ENCODE assay signal across 21 mouse cellular contexts in genomic region chr7:102263020-102263419, GRCm38 (mm10). TPM values are rescaled to one million over a fixed set of nuclear protein-coding genes. Genes with fewer than 3 reads are reported as not detected.
DNase-seq lines count a peak whose midpoint lies in the region; ATAC-seq and TF ChIP-seq lines count a peak whose summit lies in the region.
"Had no signal": no experiment of that assay in that cellular context is flagged by ENCODE, and none has a peak within 500 bp of the region (broad histone marks: within the 10 kb centered on the region; RNA-seq: fewer than 3 reads in every experiment).

No protein-coding gene starts in this region.

- no peaks in the 10 kb centered on the region for H3K4me1 ChIP-seq in lung, postnatal 0 days (ENCODE audit: insufficient read depth, low read depth, low read length)
- peaks cover 2% of the 10 kb centered on the region for H3K4me1 ChIP-seq in bone marrow, adult 2 months (ENCODE audit: control insufficient read depth, insufficient read depth, low read length)

- no peak for TF ChIP-seq POLR2A in bone marrow, adult 2 months (IDR thresholded peaks at IDR 0.05; ENCODE audit: borderline replicate concordance, control insufficient read depth, low read depth, low read length)

- WGBS in lung, postnatal 0 days: 89% methylated on average over 2 of the region's 2 CpGs
- 92% methylated on average over 2 of the region's 2 CpGs for WGBS in bone marrow, adult 2 months

- intact Hi-C loops in heart, postnatal 36 days (cut with DNase I): loop anchor here (10.0 kb wide), 1 partner anchor 302 kb away; the partner anchor contains the start of gene Trim21

- H3K9me3 ChIP-seq in lung, postnatal 0 days (ENCODE audit: low read length): no peaks in the 10 kb centered on the region
- H3K9me3 ChIP-seq: embryonic facial prominence, embryonic 10.5 days; heart, embryonic 13.5 days; hindbrain, embryonic 12.5 days had no signal

- no peak overlapping the region for H3K4me2 ChIP-seq in lung, postnatal 0 days (replicated peaks; ENCODE audit: low read depth, low read length)
- H3K4me2 ChIP-seq: heart, embryonic 13.5 days; hindbrain, embryonic 12.5 days had no signal

- H3K27me3 ChIP-seq in lung, postnatal 0 days (replicated peaks; ENCODE audit: insufficient read depth, low read length): no peaks in the 10 kb centered on the region
- H3K27me3 ChIP-seq: Patski had no signal

- no peak overlapping the region for H3K4me3 ChIP-seq in lung, postnatal 0 days (ENCODE audit: low read depth, low read length)
- no peak overlapping the region for H3K4me3 ChIP-seq in bone marrow, adult 2 months (replicated peaks; ENCODE audit: control insufficient read depth, low read depth, low read length)
- H3K4me3 ChIP-seq: embryonic facial prominence, embryonic 10.5 days; gastrocnemius, adult 2 months; heart, embryonic 13.5 days; hindbrain, embryonic 12.5 days had no signal

- H3K27ac ChIP-seq in lung, postnatal 0 days (ENCODE audit: low read length): no peak overlapping the region
- H3K27ac ChIP-seq in bone marrow, adult 2 months (ENCODE audit: control insufficient read depth, insufficient read depth, low read depth, low read length, poor library complexity): no peak overlapping the region
- H3K27ac ChIP-seq: embryonic facial prominence, embryonic 10.5 days; gastrocnemius, adult 2 months; heart, embryonic 13.5 days; hindbrain, embryonic 12.5 days; hindbrain, postnatal 0 days had no signal

- no peak for TF ChIP-seq EP300 in lung, postnatal 0 days (IDR thresholded peaks at IDR 0.05)

- 0 out of 2 replicates have a peak, but pooled peaks have one; percentile 6 for TF ChIP-seq CTCF in lung, postnatal 0 days (IDR thresholded peaks at IDR 0.05)
- peak; percentile 34; the same call in 1 of the 2 replicates for TF ChIP-seq CTCF in bone marrow, adult 2 months (IDR thresholded peaks at IDR 0.05; ENCODE audit: control insufficient read depth, insufficient read depth, low read length)

- ATAC-seq in lung, postnatal 0 days: no peak
- ATAC-seq: forebrain, embryonic 14.5 days; hindbrain, postnatal 0 days; Patski had no signal

- H3K36me3 ChIP-seq in lung, postnatal 0 days (ENCODE audit: insufficient read depth, low read length): no peaks in the 10 kb centered on the region
- H3K36me3 ChIP-seq: embryonic facial prominence, embryonic 10.5 days; heart, embryonic 13.5 days; hindbrain, embryonic 12.5 days had no signal

- peak; percentile 65 for DNase-seq in heart, adult 11 months
- DNase-seq in heart, postnatal 36 days: no peak
- DNase-seq in lung, postnatal 0 days (ENCODE audit: low spot score): no peak
- no peak for DNase-seq in lung, postnatal 10 days
- peak; percentile 34 for DNase-seq in ES-CJ7 (ENCODE audit: low read depth, low spot score)
- no peak for DNase-seq in neural tube, embryonic 10.5 days (ENCODE audit: extremely low spot score, low spot score)
- DNase-seq in adrenal gland, postnatal 10 days: no peak
- DNase-seq: adrenal gland, postnatal 14 days; cerebellum, adult 18-20 months; cerebellum, adult 9-11 months; cerebellum, postnatal 36 days; gastrocnemius, adult 2 months; gastrocnemius, postnatal 25 days; heart, postnatal 4 days had no signal

- H3K9ac ChIP-seq in lung, postnatal 0 days (replicated peaks; ENCODE audit: low read depth): no peak overlapping the region
- H3K9ac ChIP-seq: heart, embryonic 13.5 days; hindbrain, embryonic 12.5 days had no signal

RNA-seq across cellular contexts. Expression of gene Stim1, which starts 4.6 kb away (rescaled TPM):
- total RNA-seq in heart, postnatal 36 days (2021): 10 to 100 TPM; 21.8 to 29.7 TPM
- polyA plus RNA-seq in lung, postnatal 0 days (2015; fragmentation: Nextera tagmentation; extraction: Ambion mirVana): 18.6 and 19.1 TPM in 2 replicates
- 12.8 and 24.8 TPM in 2 replicates for polyA plus RNA-seq in bone marrow, adult 2 months (2011; ENCODE audit: insufficient read depth, insufficient read length, low replicate concordance, missing spikeins)
- 10 to 100 TPM; 76.4 to 77.1 TPM for total RNA-seq in adrenal gland, postnatal 10 days (2021)

RNA-seq across cellular contexts. Expression of gene Rhog, which starts 7.2 kb away (rescaled TPM):
- 10 to 100 TPM; 24.7 to 35.3 TPM for total RNA-seq in heart, postnatal 36 days (2021)
- polyA plus RNA-seq in lung, postnatal 0 days (2015; fragmentation: Nextera tagmentation; extraction: Ambion mirVana): 133 and 141 TPM in 2 replicates
- polyA plus RNA-seq in bone marrow, adult 2 months (2011; ENCODE audit: insufficient read depth, insufficient read length, low replicate concordance, missing spikeins): 89.0 and 95.2 TPM in 2 replicates
- 10 to 100 TPM; 47.9 to 57.5 TPM for total RNA-seq in adrenal gland, postnatal 10 days (2021)

RNA-seq across cellular contexts. Expression of gene Pgap2, which starts 53.0 kb away (rescaled TPM):
- 10 to 100 TPM; 67.3 to 73.6 TPM for total RNA-seq in heart, postnatal 36 days (2021)
- polyA plus RNA-seq in lung, postnatal 0 days (2015; fragmentation: Nextera tagmentation; extraction: Ambion mirVana): 109 and 137 TPM in 2 replicates
- 6.9 and 24.4 TPM in 2 replicates for polyA plus RNA-seq in bone marrow, adult 2 months (2011; ENCODE audit: insufficient read depth, insufficient read length, low replicate concordance, missing spikeins)
- total RNA-seq in adrenal gland, postnatal 10 days (2021): 100 to 1,000 TPM in 1 of 2 experiments, 10 to 100 TPM in 1; 86.1 to 109 TPM

RNA-seq across cellular contexts. Expression of gene Nup98, which starts 53.0 kb away (rescaled TPM):
- total RNA-seq in heart, postnatal 36 days (2021): 10 to 100 TPM; 31.0 to 31.8 TPM
- polyA plus RNA-seq in lung, postnatal 0 days (2015; fragmentation: Nextera tagmentation; extraction: Ambion mirVana): 15.5 and 17.0 TPM in 2 replicates
- polyA plus RNA-seq in bone marrow, adult 2 months (2011; ENCODE audit: insufficient read depth, insufficient read length, low replicate concordance, missing spikeins): 10.4 and 18.9 TPM in 2 replicates
- 10 to 100 TPM; 49.4 to 49.7 TPM for total RNA-seq in adrenal gland, postnatal 10 days (2021)

Comparison
In these comparisons a context has a peak if more than half of its experiments do, and no peak if none do; other contexts are left out.
1. DNase-seq: peak in heart, adult 11 months (single experiment) and ES-CJ7 (single experiment); none in heart, postnatal 36 days (0 of 2), lung, postnatal 0 days (single experiment), lung, postnatal 10 days (single experiment), neural tube, embryonic 10.5 days (single experiment) and adrenal gland, postnatal 10 days (single experiment).